Mouse (Mus musculus): ENCODE measurements at regions not wholly inside any gene's neighbourhood (a gene's known extent, or its start where the extent isn't known, plus 50 kb on each side); places are given as distances from the start of the nearest gene placed in this dataset.

DNA sequence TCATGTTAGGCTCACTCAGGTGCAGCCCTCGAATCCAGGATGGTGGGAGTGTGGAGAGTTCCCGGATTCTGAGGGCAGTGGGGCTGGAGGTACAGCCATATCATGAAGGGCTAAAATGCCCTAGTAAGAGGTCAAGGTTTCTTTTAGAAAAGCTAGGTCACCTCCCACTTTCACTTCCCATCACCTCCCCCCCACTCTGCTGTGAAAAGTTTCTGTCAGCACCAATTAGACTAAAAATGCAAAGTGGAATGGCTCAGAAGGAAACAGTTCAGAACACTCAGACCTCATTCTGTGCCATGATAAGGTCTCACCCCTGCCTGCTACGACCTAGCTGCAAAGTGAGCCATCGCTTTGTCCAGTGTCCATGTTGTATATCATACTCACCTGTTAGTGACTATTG is 448.7 kb upstream of the Hs6st1 start:
- Histone ChIP-seq H3K27me3 (ENCODE audit: control insufficient read depth, insufficient read depth, low read length, poor library complexity, severe bottlenecking) (no peaks in the 10 kb centered on the region), H3K36me3 (ENCODE audit: control insufficient read depth, insufficient read depth, low read length, poor library complexity, severe bottlenecking) (no peaks in the 10 kb centered on the region), H3K27ac (ENCODE audit: insufficient read depth, low read length) (no peak overlapping the region), H3K9ac (ENCODE audit: low read depth, poor library complexity, severe bottlenecking) (no peak overlapping the region), H3K4me1 (ENCODE audit: control insufficient read depth, insufficient read depth, low read length) (no peaks in the 10 kb centered on the region), H3K9me3 (replicated peaks; ENCODE audit: control insufficient read depth, insufficient read depth, low read length, poor library complexity, severe bottlenecking) (no peaks in the 10 kb centered on the region), H3K4me3 (ENCODE audit: low read depth, low read length) (no peak overlapping the region)
- TF ChIP-seq CTCF (IDR thresholded peaks at IDR 0.05; ENCODE audit: low read depth, low read length), result no peak
- no peak for TF ChIP-seq POLR2A (IDR thresholded peaks at IDR 0.05; ENCODE audit: insufficient read depth, low read length)
- TF ChIP-seq EP300 (IDR thresholded peaks at IDR 0.05; ENCODE audit: insufficient read depth, low read depth, low read length), result no peak

DNA sequence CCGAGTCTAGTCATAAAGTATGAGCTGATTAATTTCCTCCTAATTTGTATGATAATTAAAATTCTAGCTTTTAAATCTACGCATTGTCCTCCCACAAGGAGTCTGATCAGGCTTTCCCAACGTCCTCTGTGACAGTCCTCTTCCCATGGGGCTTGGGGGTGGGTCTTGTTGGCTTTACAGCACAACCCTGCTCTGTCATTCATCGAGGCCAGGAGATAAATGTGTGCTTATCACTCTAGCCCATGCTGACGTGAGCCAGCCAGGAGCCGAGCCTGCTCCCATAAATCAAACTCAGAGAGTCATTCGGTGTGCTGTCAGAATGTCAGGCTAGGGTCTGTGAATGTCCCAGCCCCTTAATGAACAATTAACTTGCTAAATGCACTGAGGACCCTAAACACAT is 425.6 kb upstream of the Hs6st1 start:
- TF ChIP-seq CTCF (IDR thresholded peaks at IDR 0.05; ENCODE audit: low read depth, low read length) (no peak), EP300 (IDR thresholded peaks at IDR 0.05; ENCODE audit: insufficient read depth, low read depth, low read length) (no peak), POLR2A (IDR thresholded peaks at IDR 0.05; ENCODE audit: insufficient read depth, low read length) (no peak)
- Histone ChIP-seq H3K4me3 (ENCODE audit: low read depth, low read length) (no peak overlapping the region), H3K27ac (ENCODE audit: insufficient read depth, low read length) (no peak overlapping the region), H3K27me3 (ENCODE audit: control insufficient read depth, insufficient read depth, low read length, poor library complexity, severe bottlenecking) (no peaks in the 10 kb centered on the region), H3K9me3 (replicated peaks; ENCODE audit: control insufficient read depth, insufficient read depth, low read length, poor library complexity, severe bottlenecking) (no peaks in the 10 kb centered on the region), H3K4me1 (ENCODE audit: control insufficient read depth, insufficient read depth, low read length) (no peaks in the 10 kb centered on the region), H3K36me3 (ENCODE audit: control insufficient read depth, insufficient read depth, low read length, poor library complexity, severe bottlenecking) (no peaks in the 10 kb centered on the region), H3K9ac (ENCODE audit: low read depth, poor library complexity, severe bottlenecking) (no peak overlapping the region)

DNA sequence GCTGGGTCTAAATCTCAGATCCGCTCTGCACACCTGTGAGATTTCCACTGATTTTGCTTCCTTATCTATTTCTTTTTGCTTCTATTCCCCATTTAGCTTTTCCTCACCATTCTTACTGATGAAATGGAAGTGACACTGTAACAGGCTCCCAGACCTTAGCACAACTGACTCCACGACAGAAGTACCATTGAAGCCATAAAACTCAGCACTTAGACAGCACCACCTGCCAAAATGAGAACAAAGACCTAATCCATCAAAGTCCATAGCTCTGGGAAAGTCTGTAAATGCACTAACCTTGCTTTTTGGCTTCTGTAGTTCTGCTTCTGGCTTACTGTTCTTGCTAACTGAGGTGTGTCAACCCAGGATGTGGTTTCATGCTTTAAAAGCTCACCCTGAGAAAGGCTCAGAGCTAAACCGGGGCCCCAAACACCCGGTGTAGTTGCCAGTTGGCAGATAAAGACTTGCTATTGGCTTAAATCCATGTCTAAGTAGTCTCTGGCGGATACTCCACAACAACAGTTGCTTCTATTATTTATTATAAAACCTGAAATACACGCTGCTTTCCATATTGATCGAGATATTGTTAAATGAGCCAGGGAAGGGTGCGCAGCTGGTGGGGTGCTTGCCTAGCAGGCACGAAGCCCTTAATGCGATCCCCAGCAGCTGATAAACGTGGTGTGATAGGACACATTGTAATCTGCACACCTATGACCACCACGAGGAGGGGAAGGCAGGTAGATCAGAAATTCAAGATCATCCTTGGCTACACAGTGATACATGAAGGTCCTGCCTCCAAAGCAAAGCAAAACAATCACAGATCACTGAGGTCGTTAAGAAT is 414.9 kb upstream of the Hs6st1 start:
- H3K27ac ChIP-seq (ENCODE audit: insufficient read depth, low read length), result no peak overlapping the region
- TF ChIP-seq CTCF (IDR thresholded peaks at IDR 0.05; ENCODE audit: low read depth, low read length) (no peak), EP300 (IDR thresholded peaks at IDR 0.05; ENCODE audit: insufficient read depth, low read depth, low read length) (no peak), POLR2A (IDR thresholded peaks at IDR 0.05; ENCODE audit: insufficient read depth, low read length) (no peak)
- H3K4me3 ChIP-seq (ENCODE audit: low read depth, low read length), result no peak overlapping the region
- H3K27me3 ChIP-seq (ENCODE audit: control insufficient read depth, insufficient read depth, low read length, poor library complexity, severe bottlenecking), result no peaks in the 10 kb centered on the region
- H3K36me3 ChIP-seq (ENCODE audit: control insufficient read depth, insufficient read depth, low read length, poor library complexity, severe bottlenecking), result no peaks in the 10 kb centered on the region
- H3K9ac ChIP-seq (ENCODE audit: low read depth, poor library complexity, severe bottlenecking), result no peak overlapping the region
- H3K9me3 ChIP-seq (replicated peaks; ENCODE audit: control insufficient read depth, insufficient read depth, low read length, poor library complexity, severe bottlenecking), result no peaks in the 10 kb centered on the region
- H3K4me1 ChIP-seq (ENCODE audit: control insufficient read depth, insufficient read depth, low read length), result no peaks in the 10 kb centered on the region

DNA sequence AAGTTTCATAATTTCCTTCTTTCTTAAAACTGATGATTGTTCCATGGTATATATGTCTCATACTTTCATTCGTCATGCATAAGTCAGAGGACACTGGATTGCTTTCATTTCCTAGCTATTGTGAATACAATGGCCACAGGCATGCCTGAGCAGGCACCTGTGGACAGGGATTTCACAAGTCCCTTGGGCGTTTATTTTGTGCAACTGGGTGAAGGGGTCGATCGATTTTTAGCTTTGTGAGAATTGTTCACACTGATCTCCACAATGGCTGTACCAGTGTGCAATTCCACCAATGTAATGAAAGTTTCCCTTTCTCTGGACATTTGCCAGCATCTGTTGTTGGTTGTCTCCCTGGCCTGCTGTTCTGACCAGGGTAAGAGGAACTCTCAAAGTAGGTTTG is 405.2 kb upstream of the Hs6st1 start:
- no peak overlapping the region for H3K27ac ChIP-seq (ENCODE audit: insufficient read depth, low read length)
- no peaks in the 10 kb centered on the region for H3K27me3 ChIP-seq (ENCODE audit: control insufficient read depth, insufficient read depth, low read length, poor library complexity, severe bottlenecking)
- no peaks in the 10 kb centered on the region for H3K4me1 ChIP-seq (ENCODE audit: control insufficient read depth, insufficient read depth, low read length)
- H3K9ac ChIP-seq (ENCODE audit: low read depth, poor library complexity, severe bottlenecking), result no peak overlapping the region
- H3K9me3 ChIP-seq (replicated peaks; ENCODE audit: control insufficient read depth, insufficient read depth, low read length, poor library complexity, severe bottlenecking), result peaks cover 13% of the 10 kb centered on the region; the same call in 1 of the 2 replicates
- no peak overlapping the region for H3K4me3 ChIP-seq (ENCODE audit: low read depth, low read length)
- no peaks in the 10 kb centered on the region for H3K36me3 ChIP-seq (ENCODE audit: control insufficient read depth, insufficient read depth, low read length, poor library complexity, severe bottlenecking)
- TF ChIP-seq EP300 (IDR thresholded peaks at IDR 0.05; ENCODE audit: insufficient read depth, low read depth, low read length) (no peak), CTCF (IDR thresholded peaks at IDR 0.05; ENCODE audit: low read depth, low read length) (no peak), POLR2A (IDR thresholded peaks at IDR 0.05; ENCODE audit: insufficient read depth, low read length) (no peak)

DNA sequence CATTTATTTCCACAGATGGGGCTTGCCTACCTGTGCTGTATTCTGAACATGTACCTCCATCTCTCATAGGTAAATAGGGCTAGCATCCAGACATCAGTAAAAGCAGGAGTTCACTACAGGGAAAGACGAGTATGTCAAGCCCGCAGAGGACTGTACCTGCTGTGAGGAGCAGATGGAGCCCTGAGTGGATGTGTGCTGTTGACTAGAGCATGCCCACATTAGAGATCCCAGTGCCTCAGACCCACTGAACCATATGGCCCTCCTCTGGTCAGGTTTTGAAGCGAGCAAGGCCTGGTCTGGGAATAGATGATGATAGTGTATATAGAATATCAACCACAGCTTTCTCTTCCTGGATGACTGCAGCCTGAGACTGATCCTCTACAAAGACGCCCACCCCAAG is 394.7 kb upstream of the Hs6st1 start:
- Histone ChIP-seq H3K27ac (ENCODE audit: insufficient read depth, low read length) (no peak overlapping the region), H3K9me3 (replicated peaks; ENCODE audit: control insufficient read depth, insufficient read depth, low read length, poor library complexity, severe bottlenecking) (no peaks in the 10 kb centered on the region), H3K4me3 (ENCODE audit: low read depth, low read length) (no peak overlapping the region), H3K27me3 (ENCODE audit: control insufficient read depth, insufficient read depth, low read length, poor library complexity, severe bottlenecking) (no peaks in the 10 kb centered on the region), H3K9ac (ENCODE audit: low read depth, poor library complexity, severe bottlenecking) (no peak overlapping the region), H3K36me3 (ENCODE audit: control insufficient read depth, insufficient read depth, low read length, poor library complexity, severe bottlenecking) (no peaks in the 10 kb centered on the region), H3K4me1 (ENCODE audit: control insufficient read depth, insufficient read depth, low read length) (no peaks in the 10 kb centered on the region)
- TF ChIP-seq CTCF (IDR thresholded peaks at IDR 0.05; ENCODE audit: low read depth, low read length) (no peak), EP300 (IDR thresholded peaks at IDR 0.05; ENCODE audit: insufficient read depth, low read depth, low read length) (no peak), POLR2A (IDR thresholded peaks at IDR 0.05; ENCODE audit: insufficient read depth, low read length) (no peak)

DNA sequence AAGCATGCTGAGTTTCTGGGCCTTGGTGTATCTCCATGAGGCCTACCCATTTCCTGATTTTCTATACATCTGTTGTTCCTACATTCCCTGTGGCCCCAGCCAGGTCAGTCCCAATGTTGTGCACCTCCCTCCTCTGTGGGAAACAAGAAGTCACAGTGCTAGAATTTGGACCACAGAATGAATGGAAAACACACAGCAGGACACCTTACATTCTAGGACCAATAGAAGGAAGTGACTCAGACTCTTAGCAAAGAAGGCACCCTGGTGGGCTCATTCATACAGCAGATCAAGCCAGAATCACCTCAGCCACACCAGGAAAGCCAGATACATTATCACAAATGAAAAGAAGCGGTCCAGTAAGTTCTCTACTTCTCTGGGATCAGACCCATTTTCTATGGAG is 394.2 kb upstream of the Hs6st1 start:
- TF ChIP-seq CTCF (IDR thresholded peaks at IDR 0.05; ENCODE audit: low read depth, low read length), result no peak
- no peak for TF ChIP-seq EP300 (IDR thresholded peaks at IDR 0.05; ENCODE audit: insufficient read depth, low read depth, low read length)
- TF ChIP-seq POLR2A (IDR thresholded peaks at IDR 0.05; ENCODE audit: insufficient read depth, low read length), result no peak
- Histone ChIP-seq H3K36me3 (ENCODE audit: control insufficient read depth, insufficient read depth, low read length, poor library complexity, severe bottlenecking) (no peaks in the 10 kb centered on the region), H3K9me3 (replicated peaks; ENCODE audit: control insufficient read depth, insufficient read depth, low read length, poor library complexity, severe bottlenecking) (no peaks in the 10 kb centered on the region), H3K27me3 (ENCODE audit: control insufficient read depth, insufficient read depth, low read length, poor library complexity, severe bottlenecking) (no peaks in the 10 kb centered on the region), H3K27ac (ENCODE audit: insufficient read depth, low read length) (no peak overlapping the region), H3K4me1 (ENCODE audit: control insufficient read depth, insufficient read depth, low read length) (no peaks in the 10 kb centered on the region), H3K9ac (ENCODE audit: low read depth, poor library complexity, severe bottlenecking) (no peak overlapping the region), H3K4me3 (ENCODE audit: low read depth, low read length) (no peak overlapping the region)

All from ES-Bruce4 (cell line).